In genomic region chr5:117135869-117136268, GRCm38 (mm10) we compare ENCODE assay signal across 8 mouse cellular contexts. TPM values are rescaled to one million over a fixed set of nuclear protein-coding genes. Genes with fewer than 3 reads are reported as not detected.
DNase-seq lines count a peak whose midpoint lies in the region; ATAC-seq and TF ChIP-seq lines count a peak whose summit lies in the region.

No protein-coding gene starts in this region.

- no peak overlapping the region for H3K4me2 ChIP-seq in forebrain, embryonic 15.5 days (replicated peaks)

- H3K27me3 ChIP-seq in G1E (ENCODE audit: insufficient read depth, low read length): no peaks in the 10 kb centered on the region
- no peaks in the 10 kb centered on the region for H3K27me3 ChIP-seq in forebrain, embryonic 15.5 days

- no peak overlapping the region for H3K27ac ChIP-seq in forebrain, embryonic 15.5 days (replicated peaks)

- no peak for TF ChIP-seq CTCF in G1E (IDR thresholded peaks at IDR 0.05; ENCODE audit: low read depth, low read length)

- H3K4me1 ChIP-seq in G1E (ENCODE audit: insufficient read depth, low read depth, low read length): peaks cover 82% of the 10 kb centered on the region
- H3K4me1 ChIP-seq in forebrain, embryonic 15.5 days: 0 out of 2 replicates have a peak, but pooled peaks cover 4% of the 10 kb centered on the region

- H3K4me3 ChIP-seq in G1E (ENCODE audit: low read depth, low read length): peak overlapping the region; percentile 73; the same call in 1 of the 2 replicates
- H3K4me3 ChIP-seq in forebrain, embryonic 15.5 days: no peak overlapping the region

- no peaks in the 10 kb centered on the region for H3K9me3 ChIP-seq in G1E (replicated peaks)
- no peaks in the 10 kb centered on the region for H3K9me3 ChIP-seq in forebrain, embryonic 15.5 days

- peak; percentile 67 for ATAC-seq in G1E (ENCODE audit: extremely low read depth, insufficient number of reproducible peaks, low FRiP score, poor library complexity, severe bottlenecking)
- ATAC-seq in erythroid progenitor cell, adult 5-6 weeks (replicated peaks; ENCODE audit: low FRiP score, poor library complexity, severe bottlenecking): 0 out of 2 replicates have a peak, but pooled peaks have one; percentile 17
- peak; percentile 20; the same call in 1 of the 2 replicates for ATAC-seq in megakaryocyte, adult 5-6 weeks (ENCODE audit: poor library complexity, severe bottlenecking)
- no peak for ATAC-seq in forebrain, embryonic 15.5 days (replicated peaks)

- DNase-seq in 416B (ENCODE audit: low read depth) (peak; percentile 96), G1E (ENCODE audit: low spot score) (peak; percentile 65)
- DNase-seq in kidney, postnatal 10 days: peak; percentile 84
- DNase-seq in thymus, postnatal 25 days: peak; percentile 62
- DNase-seq in layer of hippocampus, postnatal 36 days: no peak

- H3K36me3 ChIP-seq in G1E (replicated peaks): peaks cover 49% of the 10 kb centered on the region
- H3K36me3 ChIP-seq in forebrain, embryonic 15.5 days: no peaks in the 10 kb centered on the region

- H3K9ac ChIP-seq in forebrain, embryonic 15.5 days (replicated peaks): no peak overlapping the region

- WGBS in forebrain, embryonic 15.5 days: 57% methylated on average over 9 of the region's 9 CpGs

RNA-seq across cellular contexts. Expression of gene Taok3, which starts 15.9 kb away (rescaled TPM):
- 213 and 225 TPM in 2 replicates for total RNA-seq in G1E (2014; fragmentation: Nextera tagmentation)
- total RNA-seq in G1E (2017): 126 and 139 TPM in 2 replicates
- polyA plus RNA-seq in G1E (2012): 57.5 and 58.4 TPM in 2 replicates
- total RNA-seq in erythroid progenitor cell, adult 5-6 weeks (2015; ENCODE audit: low replicate concordance): 53.7 and 55.1 TPM in 2 replicates
- total RNA-seq in erythroid progenitor cell, adult 5-6 weeks (2017; ENCODE audit: low replicate concordance): 48.5 and 60.2 TPM in 2 replicates
- 73.8 and 80.2 TPM in 2 replicates for total RNA-seq in megakaryocyte, adult 5-6 weeks (2015)
- total RNA-seq in megakaryocyte, adult 5-6 weeks (2017): 57.5 and 72.8 TPM in 2 replicates
- total RNA-seq in layer of hippocampus, postnatal 36 days (2021): 10 to 100 TPM; 55.3 to 63.5 TPM
- polyA plus RNA-seq in forebrain, embryonic 15.5 days (2015; fragmentation: Nextera tagmentation; extraction: Ambion mirVana): 45.3 and 51.7 TPM in 2 replicates

RNA-seq across cellular contexts. Expression of gene Suds3, which starts 20.0 kb away (rescaled TPM):
- total RNA-seq in G1E (2014; fragmentation: Nextera tagmentation) (27.3 and 36.3 TPM in 2 replicates), G1E (2017) (83.3 and 92.8 TPM in 2 replicates)
- polyA plus RNA-seq in G1E (2012): 56.2 and 61.0 TPM in 2 replicates
- total RNA-seq in erythroid progenitor cell, adult 5-6 weeks (2015; ENCODE audit: low replicate concordance): 23.5 and 31.7 TPM in 2 replicates
- 62.6 and 70.5 TPM in 2 replicates for total RNA-seq in erythroid progenitor cell, adult 5-6 weeks (2017; ENCODE audit: low replicate concordance)
- total RNA-seq in megakaryocyte, adult 5-6 weeks (2015): 18.0 and 18.8 TPM in 2 replicates
- total RNA-seq in megakaryocyte, adult 5-6 weeks (2017): 93.5 and 102 TPM in 2 replicates
- total RNA-seq in layer of hippocampus, postnatal 36 days (2021): 100 to 1,000 TPM; 117 to 119 TPM
- 94.0 and 99.1 TPM in 2 replicates for polyA plus RNA-seq in forebrain, embryonic 15.5 days (2015; fragmentation: Nextera tagmentation; extraction: Ambion mirVana)

Comparison
In these comparisons a context has a peak if more than half of its experiments do, and no peak if none do; other contexts are left out.
1. DNase-seq: peak in 416B (single experiment), G1E (single experiment), kidney, postnatal 10 days (single experiment) and thymus, postnatal 25 days (single experiment); none in layer of hippocampus, postnatal 36 days (0 of 2).